Mouse (Mus musculus) lung, postnatal 0 days (tissue): Measurements from ENCODE around the gene Olfr1417.

Experiments used
- CTCF ChIP-seq: IDR thresholded peaks from 2 replicates; pipeline ENCODE4 v1.5.1; 2016; ENCODE audit warnings: antibody characterized with exemption, mild to moderate bottlenecking
- EP300 ChIP-seq: IDR thresholded peaks from 2 replicates; pipeline ENCODE4 v1.6.1; 2016; ENCODE audit warnings: antibody characterized with exemption, mild to moderate bottlenecking, control low read depth

DNA sequence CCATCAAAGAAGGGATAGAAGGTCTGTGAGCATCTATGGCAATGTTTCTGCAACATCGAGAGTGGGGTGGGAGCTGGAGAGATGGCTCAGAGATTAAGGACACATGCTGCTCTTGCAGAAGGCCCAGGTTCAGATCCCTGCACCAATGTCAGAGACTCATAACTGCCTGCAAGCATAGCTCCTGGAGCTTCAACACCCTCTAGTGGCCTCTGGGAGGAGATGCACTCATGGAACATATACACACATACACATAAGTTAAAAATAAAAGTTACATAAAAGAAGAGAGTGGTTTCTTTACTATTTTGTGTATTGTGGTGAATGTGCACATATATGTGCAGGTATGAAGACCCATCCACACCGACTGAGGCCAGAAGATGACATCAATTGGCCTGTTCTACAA is 28.8 kb upstream of the Olfr1417 start:
- TF ChIP-seq CTCF (peak; percentile 11; the same call in 1 of the 2 replicates), EP300 (no peak)
